Mouse (Mus musculus): ENCODE measurements around the gene Dop1b. TPM values are rescaled to one million over a fixed set of nuclear protein-coding genes. Genes with fewer than 3 reads are reported as not detected.
"Not testable (repeated sequence)": the region's sequence is repeated elsewhere in the genome, so short reads cannot be mapped to it uniquely, and the experiment has no call there.

Gene Dop1b
- total RNA-seq, 2 experiments from 2014 or later, result 25.7 to 28.5 TPM

DNA sequence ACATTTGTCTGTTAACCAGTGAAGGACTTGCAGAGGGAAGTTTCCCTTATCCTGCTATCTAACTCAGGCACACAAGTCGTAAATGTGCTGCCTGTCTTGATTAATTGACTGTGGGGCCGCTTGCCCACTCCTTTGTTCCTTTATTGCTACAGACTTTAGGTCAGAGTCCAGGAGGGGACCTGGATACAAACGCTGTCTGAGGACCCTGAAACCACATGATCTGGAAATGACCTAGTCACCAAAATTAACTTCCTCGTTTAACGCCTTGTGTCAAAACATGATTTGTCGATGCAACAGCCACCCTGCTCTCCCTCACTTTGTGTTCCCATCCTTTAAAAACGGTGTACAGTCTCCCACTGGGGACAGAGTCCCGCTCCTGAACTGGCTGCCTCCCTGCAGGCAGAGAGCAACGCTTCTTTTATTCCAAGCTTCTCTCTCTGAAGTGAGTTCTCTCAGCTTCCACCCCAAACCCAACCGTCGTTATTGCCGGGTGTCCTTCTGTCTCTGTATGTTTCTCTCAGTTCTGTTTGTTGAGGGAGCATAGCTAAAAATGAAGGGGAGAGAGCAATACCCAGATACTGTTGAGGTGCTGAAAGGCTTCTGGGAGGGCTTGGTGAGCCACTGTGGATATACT, 107.1 kb downstream of the Dop1b start:
- no peak for DNase-seq
- intact Hi-C loops (cut with DNase I; ENCODE audit: low total_unique reads), result no loop called here

DNA sequence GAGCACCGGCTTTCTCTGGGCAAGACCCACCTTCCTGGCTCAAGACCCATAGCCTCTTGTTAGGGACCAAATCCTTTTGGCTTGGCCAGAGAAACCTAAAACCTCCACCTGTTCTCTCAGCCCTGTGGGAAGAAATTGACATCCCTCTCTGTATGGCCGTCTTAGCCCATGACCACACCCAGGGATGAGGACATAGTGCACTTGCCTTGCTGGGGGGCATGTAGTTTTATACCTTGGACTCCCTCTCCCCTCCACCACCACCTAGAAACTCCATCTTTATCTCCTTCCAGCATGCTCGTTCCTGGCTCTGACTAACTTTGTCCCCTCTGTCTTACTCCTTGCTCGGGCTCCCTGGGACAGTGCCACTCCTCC, 107.6 kb downstream of the Dop1b start:
- no peak for DNase-seq
- intact Hi-C loops (cut with DNase I; ENCODE audit: low total_unique reads), result no loop called here

DNA sequence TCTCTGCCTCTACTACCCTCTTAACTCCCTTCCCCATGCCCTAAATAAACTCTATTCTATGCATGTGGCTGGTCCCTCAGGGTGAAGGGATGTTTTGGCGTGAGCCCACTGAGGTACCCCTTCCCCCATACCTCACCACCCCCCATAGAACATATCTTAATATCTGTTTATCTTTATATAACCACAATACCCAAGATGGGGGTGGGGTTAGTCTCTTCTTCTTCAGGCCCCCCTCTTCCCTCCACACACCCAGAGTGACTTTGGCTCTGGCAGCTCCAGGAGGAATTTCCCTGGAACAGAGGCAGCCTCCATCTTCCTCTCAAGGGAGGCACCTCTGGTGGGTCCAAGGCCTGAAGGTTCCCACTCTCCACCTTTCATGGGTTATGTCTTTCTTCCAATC, 108.3 kb downstream of the Dop1b start:
- intact Hi-C loops (cut with DNase I; ENCODE audit: low total_unique reads), result no loop called here
- no peak for DNase-seq

DNA sequence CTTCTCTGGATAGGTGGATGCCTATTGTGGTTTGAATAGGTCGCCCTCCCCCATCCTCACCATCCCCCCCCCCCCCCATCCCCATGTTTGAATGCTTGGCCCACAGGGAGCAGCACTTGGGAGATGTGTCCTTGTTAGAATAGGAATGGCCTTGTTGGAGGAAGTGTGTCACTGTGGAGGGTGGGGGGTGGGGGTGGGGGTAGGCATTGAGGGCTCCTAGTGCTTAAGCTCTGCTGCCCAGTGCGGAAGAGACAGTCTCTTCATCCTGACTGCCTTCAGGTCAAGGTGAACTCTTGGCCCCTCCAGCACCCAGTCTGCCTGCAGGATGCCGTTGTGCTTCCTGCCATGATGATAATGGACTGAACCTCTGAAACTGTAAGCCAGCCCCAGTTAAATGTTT, 110.0 kb downstream of the Dop1b start:
- no peak for DNase-seq
- intact Hi-C loops (cut with DNase I; ENCODE audit: low total_unique reads), result no loop called here

DNA sequence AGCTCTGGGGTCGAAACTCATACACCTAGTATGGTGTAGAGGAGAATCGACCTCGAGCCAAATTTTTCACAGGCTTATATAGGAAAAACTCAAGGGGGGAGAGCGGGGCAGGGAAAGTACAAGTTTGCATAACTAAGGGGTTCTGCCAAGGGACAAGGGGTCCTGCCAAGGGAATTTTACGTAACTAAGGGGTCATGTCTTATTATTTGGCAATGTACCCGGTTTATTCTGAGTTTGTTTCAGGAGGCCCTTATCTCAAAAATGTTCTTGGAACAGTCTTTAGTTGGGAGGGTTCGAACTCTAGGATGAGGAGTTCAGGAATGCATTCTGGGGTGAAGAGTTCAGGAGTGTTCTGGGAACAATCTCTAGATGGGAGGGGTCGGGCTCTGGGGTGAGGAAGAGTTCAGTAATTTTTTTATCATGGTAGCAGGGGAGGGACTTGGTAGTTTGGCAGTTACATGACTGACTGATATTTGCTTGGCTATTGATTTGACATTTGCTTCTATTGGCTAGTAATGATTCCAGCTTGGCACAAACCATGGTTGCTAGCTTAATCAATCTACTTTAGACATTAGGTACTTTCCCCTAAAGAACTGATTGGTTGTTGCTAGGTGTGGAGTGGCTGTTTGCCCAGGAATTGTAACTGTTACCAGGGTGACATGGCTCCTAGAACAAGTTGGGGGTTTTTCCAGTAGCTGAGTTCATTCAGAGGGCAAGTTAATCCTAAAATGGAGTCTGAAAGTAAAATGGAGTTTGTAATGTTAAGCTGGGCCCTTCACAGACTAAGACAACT, 110.9 kb downstream of the Dop1b start:
- DNase-seq; intact Hi-C loops (cut with DNase I; ENCODE audit: low total_unique reads): not testable (repeated sequence)

DNA sequence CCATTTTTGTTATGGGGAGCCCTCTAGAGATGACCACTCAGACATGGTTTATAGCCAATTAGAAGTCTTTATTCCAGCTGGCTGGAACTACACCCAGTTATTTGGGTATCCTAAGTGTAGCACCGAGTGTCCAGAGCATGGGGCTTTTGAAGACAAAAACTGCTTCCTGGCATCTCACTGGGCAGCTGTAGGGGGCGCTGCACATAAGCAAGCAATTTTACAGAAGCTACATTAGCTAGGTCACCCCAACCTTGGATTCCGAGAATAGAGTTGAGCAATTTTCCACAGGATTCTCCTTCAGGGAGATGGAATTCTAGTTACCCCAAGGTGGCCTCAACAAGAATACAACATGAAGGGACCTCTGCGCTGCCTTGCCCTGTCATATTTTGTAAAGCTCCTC, 113.1 kb downstream of the Dop1b start:
- no peak for DNase-seq
- intact Hi-C loops (cut with DNase I; ENCODE audit: low total_unique reads), result no loop called here

DNA sequence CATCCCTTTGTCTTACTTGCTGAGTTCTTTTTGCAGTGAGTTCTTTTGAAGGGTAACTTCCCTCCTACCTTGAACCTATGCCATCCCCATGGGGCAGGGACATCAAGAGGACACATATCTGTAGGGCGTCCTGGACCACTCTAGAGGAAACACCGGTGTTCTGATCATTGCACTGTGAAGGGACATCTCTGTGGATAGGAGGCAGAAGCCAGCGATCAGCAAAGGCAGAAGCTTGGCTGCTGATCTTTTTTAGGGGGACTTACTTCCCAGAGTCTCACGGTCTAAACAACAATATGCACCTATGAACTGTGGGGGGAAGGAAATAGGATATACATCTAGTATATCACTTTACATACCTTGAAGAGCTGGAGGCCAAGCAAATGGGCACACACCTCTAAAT, 113.8 kb downstream of the Dop1b start:
- intact Hi-C loops (cut with DNase I; ENCODE audit: low total_unique reads), result no loop called here
- DNase-seq, result no peak

DNA sequence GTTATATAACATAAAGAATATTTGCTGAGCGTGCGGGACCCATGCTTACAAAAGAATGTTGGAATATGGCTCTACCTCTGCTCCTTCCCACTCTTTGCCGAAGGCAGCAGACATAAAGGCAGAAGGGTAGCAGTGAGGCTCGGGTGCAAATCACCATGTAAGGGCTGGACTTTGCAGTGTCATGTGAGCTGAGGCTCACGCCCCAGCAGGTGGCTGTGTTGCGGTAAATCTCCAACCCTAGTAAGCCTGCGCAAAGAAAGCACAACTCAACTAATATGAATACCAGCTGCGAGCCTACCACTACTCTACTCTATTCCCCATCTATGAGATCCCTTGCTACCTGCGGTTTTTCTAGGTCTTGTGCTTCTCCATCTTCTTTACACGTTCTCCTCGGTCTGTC, 114.3 kb downstream of the Dop1b start:
- DNase-seq, result no peak
- intact Hi-C loops (cut with DNase I; ENCODE audit: low total_unique reads), result no loop called here

DNA sequence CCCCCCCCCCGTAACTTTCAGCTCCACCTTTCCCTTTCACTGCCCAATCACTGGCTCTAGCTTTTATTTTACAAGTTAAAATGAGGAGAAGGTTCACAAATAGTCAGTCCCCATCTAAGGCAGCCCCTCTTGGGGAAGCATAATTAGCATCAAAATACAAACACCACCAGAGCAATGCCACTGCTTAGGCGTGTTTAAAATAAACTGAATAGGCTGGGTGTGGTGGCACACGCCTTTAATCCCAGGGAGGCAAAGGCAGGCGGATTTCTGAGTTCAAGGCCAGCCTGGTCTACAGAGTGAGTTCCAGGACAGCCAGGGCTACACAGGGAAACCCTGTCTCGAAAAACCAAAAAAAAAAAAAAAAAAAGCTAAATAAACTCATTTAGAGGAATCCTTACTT, 114.8 kb downstream of the Dop1b start:
- intact Hi-C loops (cut with DNase I; ENCODE audit: low total_unique reads), result not testable (repeated sequence)

DNA sequence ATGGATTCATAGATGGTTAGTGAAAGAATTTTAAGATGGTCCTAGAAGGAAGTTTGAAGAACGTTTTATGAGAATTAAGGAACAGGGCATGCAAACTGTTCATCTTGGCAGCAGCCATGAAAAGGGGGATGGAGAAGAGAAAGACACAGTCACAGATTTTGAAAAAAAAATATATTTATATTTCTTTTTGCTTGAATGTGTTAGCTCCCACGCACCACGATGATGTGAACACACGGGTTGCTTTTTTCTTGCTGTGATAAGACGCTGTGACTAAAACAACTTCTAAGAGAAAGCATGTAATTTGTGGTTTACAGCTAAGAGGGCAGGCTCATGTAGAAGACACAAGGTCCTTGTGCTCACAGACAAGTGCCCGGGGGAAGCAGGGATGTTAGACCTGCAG, 115.2 kb downstream of the Dop1b start:
- DNase-seq, result no peak
- intact Hi-C loops (cut with DNase I; ENCODE audit: low total_unique reads), result no loop called here

More for the DNA sequence above, 114.8 kb downstream of the Dop1b start:
- not testable (repeated sequence) for DNase-seq

DNA sequence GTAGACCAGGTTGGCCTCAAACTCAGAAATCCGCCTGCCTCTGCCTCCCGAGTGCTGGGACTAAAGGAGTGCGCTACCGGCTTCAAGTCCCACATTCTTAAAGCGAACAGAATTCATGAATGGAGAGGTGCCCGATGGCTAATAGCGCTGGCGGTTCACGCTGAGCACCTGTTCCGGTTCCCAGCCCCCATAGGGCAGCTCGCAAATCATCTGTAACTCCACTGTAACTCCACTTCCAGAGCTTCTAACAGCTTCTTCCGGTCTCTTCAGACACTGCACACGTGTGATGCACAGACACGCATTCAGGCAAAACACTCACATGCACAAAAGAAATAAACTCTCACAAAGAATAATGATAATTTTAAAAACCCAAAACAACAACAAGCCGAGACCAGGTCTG, 117.8 kb downstream of the Dop1b start:
- intact Hi-C loops (cut with DNase I; ENCODE audit: low total_unique reads), result no loop called here

DNA sequence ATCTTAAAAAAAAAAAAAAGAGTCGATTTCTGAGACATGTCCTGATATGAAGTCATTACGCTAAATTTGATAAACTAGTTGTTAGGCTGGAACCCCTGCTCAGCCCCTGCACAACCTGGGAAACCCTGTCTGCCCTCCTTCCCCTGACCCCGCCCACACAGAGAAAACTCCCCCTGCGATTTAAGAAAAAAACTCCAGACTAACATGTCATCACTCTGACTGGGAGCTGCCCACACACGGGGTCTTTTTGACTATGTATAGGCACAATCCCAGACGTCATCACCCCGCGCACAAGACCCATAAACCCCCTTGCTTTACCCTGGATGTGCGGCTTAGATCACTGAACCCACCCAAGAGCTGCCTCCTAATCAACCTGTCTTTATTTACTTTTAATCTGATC, 118.4 kb downstream of the Dop1b start:
- intact Hi-C loops (cut with DNase I; ENCODE audit: low total_unique reads), result no loop called here

More for the DNA sequence above, 117.8 kb downstream of the Dop1b start:
- no peak for DNase-seq

DNA sequence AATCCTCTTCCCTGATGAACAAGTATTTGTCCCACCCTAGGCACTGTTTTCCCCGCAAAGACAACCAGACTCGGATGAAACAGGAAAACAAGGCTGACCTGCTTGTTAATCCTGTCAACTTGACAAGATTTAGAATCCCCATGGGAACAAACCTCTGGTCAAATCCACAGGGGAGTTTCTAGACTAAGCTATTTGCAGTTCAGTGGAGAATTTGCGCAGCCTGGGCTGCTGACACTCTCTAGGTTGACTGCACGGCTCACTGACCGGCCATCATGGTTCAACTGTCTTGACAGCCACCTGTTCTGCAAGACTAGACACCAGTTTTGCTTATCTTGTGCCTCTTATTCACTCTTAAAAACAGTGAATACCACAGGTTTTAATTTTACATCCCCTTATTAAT, 119.2 kb downstream of the Dop1b start:
- intact Hi-C loops (cut with DNase I; ENCODE audit: low total_unique reads), result no loop called here

More for the DNA sequence above, 118.4 kb downstream of the Dop1b start:
- no peak for DNase-seq

DNA sequence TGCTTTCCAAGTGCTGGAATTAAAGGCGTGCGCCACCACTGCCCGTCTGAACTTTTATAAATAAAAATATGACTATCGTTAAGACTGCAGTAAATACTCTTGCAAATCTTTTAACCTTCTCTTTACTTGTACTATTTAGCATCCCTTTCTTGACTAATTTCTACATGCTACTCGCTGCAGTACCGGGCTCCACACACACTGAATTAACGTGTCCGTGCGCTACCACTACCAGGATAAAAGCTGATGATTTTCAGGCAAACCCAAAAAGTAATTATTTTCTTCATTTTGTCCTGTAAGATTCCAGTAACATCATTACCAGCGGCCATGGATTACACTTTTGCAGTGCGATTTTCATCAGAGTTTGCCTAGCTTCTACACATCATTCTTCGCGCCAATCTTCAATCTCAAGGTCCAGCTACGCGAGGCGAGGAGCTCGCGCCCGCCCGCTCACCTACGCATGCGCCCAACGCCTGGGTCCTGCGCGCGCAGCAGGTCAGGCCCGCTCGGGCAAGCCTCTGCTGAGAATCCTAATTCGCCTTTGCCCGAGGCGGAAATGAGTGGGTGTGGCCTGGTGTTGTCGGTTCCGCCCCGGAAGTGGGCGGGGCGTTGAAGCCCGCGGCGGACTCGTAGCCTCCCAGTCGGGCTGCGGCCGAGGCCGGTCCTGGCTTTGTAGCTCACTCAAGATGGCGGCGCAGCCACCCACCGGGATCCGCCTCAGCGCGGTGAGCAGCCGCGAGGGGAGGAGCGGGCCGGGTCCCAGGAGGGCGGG, 120.1 kb downstream of the Dop1b start, which contains the start of gene Morc3:
Morc3 (plus strand) TSS at position 495 of the 769 bp plus-strand sequence.
- DNase-seq, result peak; percentile 99
- intact Hi-C loops (cut with DNase I; ENCODE audit: low total_unique reads), result no loop called here

More for the DNA sequence above, 119.2 kb downstream of the Dop1b start:
- DNase-seq, result no peak

DNA sequence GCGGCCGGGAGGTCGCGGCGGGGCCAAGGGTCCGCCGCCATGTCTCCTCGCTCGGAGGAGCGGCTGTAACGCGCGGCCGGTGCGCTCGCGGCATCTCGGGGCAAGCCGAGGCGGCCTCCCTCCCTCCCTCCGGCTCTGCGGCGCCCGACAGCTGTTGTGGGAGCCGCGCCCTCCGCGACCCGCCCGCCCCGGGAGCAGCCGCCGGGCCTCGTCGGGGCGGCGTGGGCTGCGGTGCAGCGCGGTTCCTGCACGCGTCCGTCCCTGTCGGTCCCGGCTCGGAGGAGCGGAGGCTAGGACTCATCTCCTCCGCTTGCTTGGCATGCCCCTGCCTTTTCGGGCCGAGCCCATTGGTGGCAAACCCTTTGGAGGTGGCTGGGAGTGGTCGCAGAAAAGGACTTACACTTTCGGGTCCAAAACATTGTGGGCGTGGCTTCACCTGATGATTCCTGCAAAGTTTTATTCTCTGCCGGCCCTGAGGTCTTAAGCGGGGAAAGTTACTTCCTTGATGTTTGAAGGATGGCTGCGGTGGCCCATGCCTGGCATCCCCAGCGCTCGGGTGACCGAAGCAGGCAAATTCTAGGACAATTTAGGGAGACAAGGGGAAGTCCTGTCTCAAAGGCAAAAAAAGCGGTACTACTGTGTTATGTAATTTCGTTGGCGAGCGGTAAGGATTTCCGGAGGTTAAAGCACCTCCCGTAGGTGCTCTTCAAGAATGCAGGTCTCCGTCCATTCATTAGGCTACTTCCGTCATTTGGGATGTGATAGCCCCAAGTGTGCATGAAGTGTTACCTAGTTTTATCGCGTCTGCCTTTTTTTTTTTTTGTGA, 121.0 kb downstream of the Dop1b start:
- DNase-seq, result peak; percentile 12
- intact Hi-C loops (cut with DNase I; ENCODE audit: low total_unique reads), result no loop called here

DNA sequence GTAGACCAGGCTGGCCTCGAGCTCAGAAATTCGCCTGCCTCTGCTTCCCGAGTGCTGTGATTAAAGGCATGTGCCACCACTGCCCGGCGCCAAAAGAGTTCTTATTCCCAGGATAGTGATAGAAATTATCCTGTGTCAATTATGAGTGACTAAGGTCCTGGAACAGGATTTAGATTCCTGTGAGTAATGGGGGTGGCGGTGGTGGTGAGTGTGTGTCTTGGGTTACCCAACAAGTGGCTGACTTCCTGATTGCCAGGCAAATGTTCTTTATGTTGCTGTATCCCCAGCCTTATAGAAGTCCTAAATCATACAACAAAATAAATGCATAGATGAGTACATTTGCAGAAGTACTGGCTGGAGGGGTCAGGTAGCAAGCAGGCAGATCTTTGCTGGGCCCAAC, 121.8 kb downstream of the Dop1b start:
- DNase-seq, result no peak
- intact Hi-C loops (cut with DNase I; ENCODE audit: low total_unique reads), result no loop called here

DNA sequence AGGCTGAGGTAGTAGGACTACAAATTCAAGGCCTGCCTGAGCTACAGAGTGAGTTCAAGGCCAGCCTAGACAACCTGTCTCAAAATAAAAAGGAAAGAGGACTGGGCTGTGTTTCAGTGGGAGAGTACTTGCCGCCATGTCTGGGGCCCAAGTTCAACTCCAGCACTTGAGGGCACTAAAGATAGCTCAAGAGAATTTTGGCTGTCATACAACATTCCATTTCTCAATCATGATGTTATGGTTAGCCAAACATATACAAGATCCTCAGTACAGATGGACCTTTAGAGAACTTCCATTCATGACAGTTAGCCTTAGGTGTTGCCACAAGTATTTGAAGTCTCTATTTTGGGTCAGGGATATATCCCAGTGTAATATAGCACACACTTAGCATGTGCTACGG, 122.4 kb downstream of the Dop1b start:
- intact Hi-C loops (cut with DNase I; ENCODE audit: low total_unique reads), result no loop called here
- DNase-seq, result no peak

DNA sequence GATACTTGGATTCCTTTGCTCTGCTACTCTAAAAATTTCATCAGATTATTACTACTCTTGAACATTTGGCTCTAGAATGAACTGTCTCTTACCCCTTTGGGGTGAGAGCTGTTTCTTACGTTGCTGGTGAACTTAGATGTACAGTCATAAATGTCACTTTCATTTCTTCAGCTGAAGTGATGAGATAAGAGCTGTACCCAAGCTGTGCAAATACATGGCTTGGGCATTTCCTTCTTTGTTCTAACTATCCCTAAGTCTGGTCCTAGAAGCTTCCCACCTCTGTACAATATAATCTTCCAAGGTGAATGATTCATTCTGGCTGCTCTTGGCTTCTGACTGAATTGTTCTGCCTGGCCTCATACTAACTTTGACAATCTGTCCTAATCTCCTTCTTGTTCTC, 127.3 kb downstream of the Dop1b start:
- intact Hi-C loops (cut with DNase I; ENCODE audit: low total_unique reads), result no loop called here
- no peak for DNase-seq

DNA sequence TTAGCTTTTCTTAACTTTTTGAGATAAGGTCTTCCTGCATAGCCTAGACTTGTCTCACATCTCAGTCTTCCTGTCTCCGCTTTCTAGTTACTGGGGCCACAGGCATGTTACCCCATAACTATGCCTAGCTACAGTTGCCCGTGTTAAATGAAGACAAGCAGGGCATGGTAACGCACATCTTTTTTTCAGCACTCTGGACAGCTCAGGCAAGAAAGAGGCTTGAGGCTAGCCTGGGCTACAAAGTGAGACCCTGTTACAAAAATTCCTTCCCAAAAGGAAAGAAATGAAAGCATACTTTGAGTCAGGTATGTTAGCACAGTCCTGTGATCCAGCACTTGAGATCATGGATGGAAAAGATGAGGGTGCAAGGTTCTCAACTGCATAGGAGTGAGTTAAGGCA, 138.8 kb downstream of the Dop1b start:
- intact Hi-C loops (cut with DNase I; ENCODE audit: low total_unique reads), result no loop called here
- no peak for DNase-seq

DNA sequence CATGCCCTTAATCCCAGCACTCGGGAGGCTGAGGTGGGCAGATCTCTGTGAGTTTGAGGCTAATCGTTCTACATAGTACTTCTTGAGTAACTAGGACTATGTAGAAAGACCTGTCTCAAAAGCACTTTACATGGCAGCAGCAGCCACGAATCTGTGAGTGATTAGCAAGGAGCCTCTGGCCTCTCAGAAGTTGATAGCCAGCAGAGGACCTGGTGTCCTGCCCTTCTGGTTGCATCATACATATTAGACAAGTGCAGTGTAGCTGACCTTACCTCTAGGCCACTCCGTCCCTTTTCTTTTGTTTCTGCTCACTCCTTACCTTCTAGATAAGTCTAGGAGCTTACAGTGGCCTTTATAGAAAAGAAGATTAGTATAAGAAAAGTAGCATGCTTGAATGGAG, 148.3 kb downstream of the Dop1b start:
- no peak for DNase-seq
- intact Hi-C loops (cut with DNase I; ENCODE audit: low total_unique reads), result no loop called here

Measured in gastrocnemius, postnatal 14 days (tissue).